Mouse (Mus musculus): ENCODE data around the gene Slc1a7. TPM values are rescaled to one million over a fixed set of nuclear protein-coding genes. Genes with fewer than 3 reads are reported as not detected.

The Slc1a7 gene
- polyA plus RNA-seq, 1 experiment from 2014 or later: not detected

- Histone ChIP-seq H3K4me2 (replicated peaks) (no peak overlapping the region), H3K9me3 (no peaks in the 10 kb centered on the region), H3K36me3 (no peaks in the 10 kb centered on the region), H3K27ac (no peak overlapping the region), H3K4me1 (peaks cover 15% of the 10 kb centered on the region; the same call in 1 of the 2 replicates), H3K4me3 (no peak overlapping the region), H3K27me3 (no peaks in the 10 kb centered on the region), H3K9ac (no peak overlapping the region)
- 93% methylated on average over 6 of the region's 6 CpGs for WGBS
- no peak for ATAC-seq (ENCODE audit: low FRiP score, low read depth)
Observed at GRCm38 (mm10) chr4:107995011-107995410, 26.9 kb downstream of the Slc1a7 start.

GRCm38 (mm10) chr4:107995727-107996126, 27.6 kb downstream of the Slc1a7 start:
- H3K4me3 ChIP-seq: no peak overlapping the region
- no peaks in the 10 kb centered on the region for H3K27me3 ChIP-seq
- no peaks in the 10 kb centered on the region for H3K9me3 ChIP-seq
- peaks cover 15% of the 10 kb centered on the region; the same call in 1 of the 2 replicates for H3K4me1 ChIP-seq
- H3K9ac ChIP-seq: no peak overlapping the region
- ATAC-seq (ENCODE audit: low FRiP score, low read depth): no peak
- no peak overlapping the region for H3K27ac ChIP-seq
- no peak overlapping the region for H3K4me2 ChIP-seq (replicated peaks)
- WGBS: 85% methylated on average over 6 of the region's 6 CpGs
- H3K36me3 ChIP-seq: no peaks in the 10 kb centered on the region

- Histone ChIP-seq H3K27me3 (no peaks in the 10 kb centered on the region), H3K9ac (no peak overlapping the region), H3K27ac (no peak overlapping the region; the same call in 1 of the 2 replicates), H3K4me1 (peaks cover 15% of the 10 kb centered on the region; the same call in 1 of the 2 replicates), H3K36me3 (no peaks in the 10 kb centered on the region), H3K9me3 (no peaks in the 10 kb centered on the region), H3K4me3 (no peak overlapping the region), H3K4me2 (replicated peaks) (no peak overlapping the region)
- ATAC-seq (ENCODE audit: low FRiP score, low read depth): no peak
- WGBS: 84% methylated on average over 9 of the region's 9 CpGs
Observed at GRCm38 (mm10) chr4:107996418-107996986, 28.4 kb downstream of the Slc1a7 start.

GRCm38 (mm10) chr4:107998641-107999332, 30.7 kb downstream of the Slc1a7 start:
- H3K4me1 ChIP-seq: peaks cover 15% of the 10 kb centered on the region; the same call in 1 of the 2 replicates
- WGBS: 26% methylated on average over 11 of the region's 11 CpGs
- H3K9ac ChIP-seq: no peak overlapping the region
- H3K4me2 ChIP-seq (replicated peaks): peak overlapping the region; percentile 19; the same call in 1 of the 2 replicates
- no peak overlapping the region for H3K4me3 ChIP-seq
- no peak for ATAC-seq (ENCODE audit: low FRiP score, low read depth)
- no peaks in the 10 kb centered on the region for H3K9me3 ChIP-seq
- H3K36me3 ChIP-seq: no peaks in the 10 kb centered on the region
- H3K27me3 ChIP-seq: no peaks in the 10 kb centered on the region
- no peak overlapping the region for H3K27ac ChIP-seq

GRCm38 (mm10) chr4:107999380-107999779, 31.2 kb downstream of the Slc1a7 start:
- H3K9ac ChIP-seq: no peak overlapping the region
- H3K4me3 ChIP-seq: no peak overlapping the region
- ATAC-seq (ENCODE audit: low FRiP score, low read depth): no peak
- no peaks in the 10 kb centered on the region for H3K36me3 ChIP-seq
- H3K4me2 ChIP-seq (replicated peaks): 0 out of 2 replicates have a peak overlapping the region, but pooled peaks have one; percentile 19
- peaks cover 15% of the 10 kb centered on the region; the same call in 1 of the 2 replicates for H3K4me1 ChIP-seq
- 79% methylated on average over 1 of the region's 1 CpGs for WGBS
- no peaks in the 10 kb centered on the region for H3K9me3 ChIP-seq
- H3K27me3 ChIP-seq: no peaks in the 10 kb centered on the region
- H3K27ac ChIP-seq: no peak overlapping the region

- H3K27me3 ChIP-seq: no peaks in the 10 kb centered on the region
- no peak overlapping the region for H3K9ac ChIP-seq
- H3K9me3 ChIP-seq: no peaks in the 10 kb centered on the region
- no peak overlapping the region for H3K4me3 ChIP-seq
- no peak overlapping the region for H3K27ac ChIP-seq
- 63% methylated on average over 7 of the region's 7 CpGs for WGBS
- no peaks in the 10 kb centered on the region for H3K36me3 ChIP-seq
- no peak for ATAC-seq (ENCODE audit: low FRiP score, low read depth)
- H3K4me1 ChIP-seq: no peaks in the 10 kb centered on the region
- H3K4me2 ChIP-seq (replicated peaks): no peak overlapping the region
Observed at GRCm38 (mm10) chr4:108005328-108005727, 37.2 kb downstream of the Slc1a7 start.

- Histone ChIP-seq H3K27me3 (no peaks in the 10 kb centered on the region), H3K9me3 (no peaks in the 10 kb centered on the region), H3K4me1 (peaks cover 5% of the 10 kb centered on the region; the same call in 1 of the 2 replicates), H3K4me2 (replicated peaks) (no peak overlapping the region), H3K9ac (no peak overlapping the region), H3K4me3 (no peak overlapping the region), H3K27ac (no peak overlapping the region), H3K36me3 (no peaks in the 10 kb centered on the region)
- no peak for ATAC-seq (ENCODE audit: low FRiP score, low read depth)
- WGBS: 76% methylated on average over 7 of the region's 7 CpGs
Observed at GRCm38 (mm10) chr4:108007532-108008103, 39.5 kb downstream of the Slc1a7 start.

- no peak for ATAC-seq (ENCODE audit: low FRiP score, low read depth)
- no peak overlapping the region for H3K4me3 ChIP-seq
- H3K9me3 ChIP-seq: no peaks in the 10 kb centered on the region
- 68% methylated on average over 8 of the region's 8 CpGs for WGBS
- H3K9ac ChIP-seq: no peak overlapping the region
- no peak overlapping the region for H3K4me2 ChIP-seq (replicated peaks)
- no peak overlapping the region for H3K27ac ChIP-seq
- peaks cover 5% of the 10 kb centered on the region; the same call in 1 of the 2 replicates for H3K4me1 ChIP-seq
- no peaks in the 10 kb centered on the region for H3K36me3 ChIP-seq
- no peaks in the 10 kb centered on the region for H3K27me3 ChIP-seq
Observed at GRCm38 (mm10) chr4:108008541-108008940, 40.4 kb downstream of the Slc1a7 start.

GRCm38 (mm10) chr4:108014466-108014865, 46.3 kb downstream of the Slc1a7 start:
- H3K27me3 ChIP-seq: no peaks in the 10 kb centered on the region
- no peak overlapping the region for H3K4me2 ChIP-seq (replicated peaks)
- ATAC-seq (ENCODE audit: low FRiP score, low read depth): no peak
- no peak overlapping the region for H3K4me3 ChIP-seq
- H3K9ac ChIP-seq: no peak overlapping the region
- H3K4me1 ChIP-seq: peaks cover 25% of the 10 kb centered on the region
- WGBS: 46% methylated on average over 2 of the region's 2 CpGs
- no peaks in the 10 kb centered on the region for H3K9me3 ChIP-seq
- H3K36me3 ChIP-seq: no peaks in the 10 kb centered on the region
- H3K27ac ChIP-seq: no peak overlapping the region

- Histone ChIP-seq H3K27me3 (no peaks in the 10 kb centered on the region), H3K4me3 (no peak overlapping the region), H3K4me2 (replicated peaks) (no peak overlapping the region), H3K9me3 (no peaks in the 10 kb centered on the region), H3K27ac (no peak overlapping the region; the same call in 1 of the 2 replicates), H3K9ac (no peak overlapping the region), H3K36me3 (no peaks in the 10 kb centered on the region), H3K4me1 (peaks cover 25% of the 10 kb centered on the region)
- ATAC-seq (ENCODE audit: low FRiP score, low read depth): no peak
- WGBS: 74% methylated on average over 14 of the region's 14 CpGs
Observed at GRCm38 (mm10) chr4:108015067-108015765, 47.1 kb downstream of the Slc1a7 start.

- 78% methylated on average over 3 of the region's 3 CpGs for WGBS
- no peak for ATAC-seq (ENCODE audit: low FRiP score, low read depth)
Observed at GRCm38 (mm10) chr4:108016321-108016720, 48.2 kb downstream of the Slc1a7 start.

GRCm38 (mm10) chr4:108017839-108018238, 49.7 kb downstream of the Slc1a7 start:
- Histone ChIP-seq H3K4me2 (replicated peaks) (no peak overlapping the region), H3K27ac (no peak overlapping the region), H3K4me1 (peaks cover 20% of the 10 kb centered on the region), H3K4me3 (no peak overlapping the region), H3K9me3 (no peaks in the 10 kb centered on the region), H3K9ac (no peak overlapping the region), H3K36me3 (no peaks in the 10 kb centered on the region), H3K27me3 (no peaks in the 10 kb centered on the region)
- no peak for ATAC-seq (ENCODE audit: low FRiP score, low read depth)
- 75% methylated on average over 7 of the region's 7 CpGs for WGBS

More at GRCm38 (mm10) chr4:108016321-108016720, 48.2 kb downstream of the Slc1a7 start:
- Histone ChIP-seq H3K9me3 (no peaks in the 10 kb centered on the region), H3K9ac (no peak overlapping the region), H3K4me3 (no peak overlapping the region), H3K36me3 (no peaks in the 10 kb centered on the region), H3K27ac (no peak overlapping the region), H3K4me2 (replicated peaks) (no peak overlapping the region), H3K4me1 (peaks cover 25% of the 10 kb centered on the region), H3K27me3 (no peaks in the 10 kb centered on the region)

Measured in limb, embryonic 13.5 days (tissue).